Mouse (Mus musculus) c-Kit-positive CD71-positive TER-119-negative erythroid progenitor cells, embryonic 14.5 days (primary cell): Measurements from ENCODE around the gene Rin2.
"Not testable (repeated sequence)": the region's sequence is repeated elsewhere in the genome, so short reads cannot be mapped to it uniquely, and the experiment has no call there.

Experiments used
- DNase-seq: peaks from one replicate; pipeline ENCODE4 v3.0.0-alpha.2; 2013; ENCODE audit warnings: low read depth

The Rin2 gene

DNA sequence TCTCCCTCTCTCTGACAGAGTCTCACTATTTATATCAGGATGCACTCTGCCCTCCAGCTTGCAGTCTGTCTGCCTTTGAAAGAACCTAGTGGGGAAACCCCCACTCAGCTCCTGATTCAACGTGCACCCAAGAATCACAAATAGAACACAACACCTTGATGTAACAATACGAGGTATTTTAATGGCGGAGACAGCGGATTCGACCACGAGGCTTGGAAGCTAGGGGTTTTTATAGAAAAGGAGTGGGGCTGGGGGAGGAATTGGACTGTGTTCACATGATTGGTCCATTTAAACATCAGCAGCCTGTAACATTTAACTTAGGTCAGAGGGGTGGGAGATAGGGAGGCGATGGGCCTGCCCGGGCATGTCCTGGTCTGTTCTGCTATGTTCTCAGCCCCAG is 225.3 kb downstream of the Rin2 start:
- not testable (repeated sequence) for DNase-seq

- no peak for DNase-seq
Measured at GRCm38 (mm10) chr2:145901861-145902260, 226.8 kb downstream of the Rin2 start, which contains the start of gene Naa20. Gene Naa20 (plus strand): TSS chr2:145902099.

GRCm38 (mm10) chr2:145903061-145903901 is 228.3 kb downstream of the Rin2 start:
- DNase-seq: peak; percentile 72

DNA sequence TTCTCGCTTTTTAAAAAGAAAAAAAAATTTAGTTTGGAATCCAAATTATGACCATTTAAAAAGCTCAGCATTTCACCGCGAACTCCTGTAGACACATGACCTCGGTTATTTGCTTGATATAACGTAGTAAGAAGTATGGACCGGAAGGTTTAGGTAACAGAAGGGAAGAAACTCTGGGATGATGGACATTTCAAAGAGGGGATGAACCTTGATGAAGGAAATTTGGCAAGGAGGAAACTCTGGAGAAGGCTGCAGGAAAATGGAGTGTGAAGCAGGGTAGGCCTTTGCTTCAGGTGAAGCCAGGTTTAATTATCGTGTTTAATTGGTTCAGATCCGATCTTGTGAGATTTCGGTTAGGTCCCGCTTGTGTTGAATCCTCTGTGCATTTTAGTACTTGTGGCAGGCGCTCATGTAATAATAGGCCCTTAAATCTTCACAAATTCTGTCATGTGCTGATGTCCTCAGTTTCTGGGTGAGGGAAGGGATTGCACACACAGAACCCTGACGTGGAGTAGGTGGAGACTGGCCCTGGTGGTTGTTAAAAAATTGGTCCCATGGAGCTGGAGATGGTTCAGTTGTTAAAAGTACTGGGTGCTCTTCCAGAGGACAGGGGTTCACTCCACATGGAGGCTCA is 229.1 kb downstream of the Rin2 start:
- DNase-seq: no peak

GRCm38 (mm10) chr2:145905156-145905555 is 230.1 kb downstream of the Rin2 start:
- no peak for DNase-seq

- not testable (repeated sequence) for DNase-seq
Measured at GRCm38 (mm10) chr2:145905884-145906283, 230.9 kb downstream of the Rin2 start.

- no peak for DNase-seq
Measured at GRCm38 (mm10) chr2:145920941-145921650, 246.1 kb downstream of the Rin2 start.

- peak; percentile 92 for DNase-seq
Measured at GRCm38 (mm10) chr2:145934339-145935231, 259.6 kb downstream of the Rin2 start, which contains the start of the genes Cfap61 and Crnkl1. Gene Cfap61 (plus strand): TSS chr2:145934784. Gene Crnkl1 (minus strand): TSS chr2:145935014.

- DNase-seq: no peak
Measured at GRCm38 (mm10) chr2:145936975-145937374, 262.0 kb downstream of the Rin2 start.
